Mouse (Mus musculus) granulocyte monocyte progenitor cell, adult 5-6 weeks (primary cell): Measurements from ENCODE around the gene Arhgef12. TPM values are rescaled to one million over a fixed set of nuclear protein-coding genes. Genes with fewer than 3 reads are reported as not detected.
"Not testable (repeated sequence)": the region's sequence is repeated elsewhere in the genome, so short reads cannot be mapped to it uniquely, and the experiment has no call there.

ENCODE experiments used
- ATAC-seq: replicated peaks from 2 replicates; pipeline ENCODE4 v1.8.0; 2016; ENCODE audit warnings: mild to moderate bottlenecking, moderate TSS enrichment, inconsistent platforms; ENCODE audit not compliant: poor library complexity, severe bottlenecking
- total RNA-seq, 2 experiments: library from RNA; stranded (forward) in 1 of 2; stranded (reverse) in 1 of 2; fragments of 200-712, 200-1000 nt in 1 of 2; fragments of >200 nt in 1 of 2; fragmentation: Nextera tagmentation in 1 of 2; gene quantifications; 2 replicates each; pipeline ENCODE4 v1.2.3; 2014 to 2017

Gene Arhgef12
- total RNA-seq (2014; fragmentation: Nextera tagmentation) (0.06 and 0.28 TPM in 2 replicates), total RNA-seq (2017) (0.39 and 0.62 TPM in 2 replicates)

DNA sequence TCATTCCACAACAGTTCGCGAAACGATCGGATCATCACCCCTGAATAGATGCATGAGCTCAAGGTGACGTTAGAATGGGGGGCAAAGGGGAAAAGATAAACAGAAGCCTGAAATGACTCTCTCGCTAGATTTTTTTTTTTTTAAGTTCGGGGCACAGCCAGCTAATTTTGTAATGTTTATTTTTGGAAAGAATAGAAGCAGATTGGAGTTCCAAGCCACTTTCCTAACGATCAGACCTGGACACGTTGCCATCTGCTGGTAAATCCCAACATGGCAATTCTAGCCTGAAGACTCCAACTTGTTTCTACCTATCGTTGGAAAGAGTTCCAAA, at the start of gene Arhgef12:
Gene Arhgef12, minus strand, starts transcription at position 53 of the 331 bp plus-strand sequence.
- ATAC-seq, result no peak

DNA sequence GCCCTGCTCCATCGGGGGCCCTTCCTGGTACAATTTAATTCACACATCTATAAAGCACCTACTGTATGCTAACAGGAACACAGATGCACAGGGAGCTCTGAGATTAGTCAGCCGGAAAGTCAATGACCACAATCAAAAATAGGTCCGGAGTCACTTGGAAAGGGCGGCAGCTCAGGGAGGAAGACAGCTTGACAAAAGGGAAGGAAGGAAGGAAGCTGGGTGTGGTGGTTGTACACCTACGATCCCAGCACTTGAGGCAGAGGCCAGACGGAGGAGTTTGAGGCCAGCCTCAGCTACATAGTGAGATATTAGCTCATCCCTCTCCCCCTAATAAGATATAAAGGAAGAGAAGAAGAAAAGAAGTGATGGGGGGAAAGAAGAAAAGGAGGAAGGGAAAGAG, 48.9 kb upstream of the Arhgef12 start:
- no peak for ATAC-seq

DNA sequence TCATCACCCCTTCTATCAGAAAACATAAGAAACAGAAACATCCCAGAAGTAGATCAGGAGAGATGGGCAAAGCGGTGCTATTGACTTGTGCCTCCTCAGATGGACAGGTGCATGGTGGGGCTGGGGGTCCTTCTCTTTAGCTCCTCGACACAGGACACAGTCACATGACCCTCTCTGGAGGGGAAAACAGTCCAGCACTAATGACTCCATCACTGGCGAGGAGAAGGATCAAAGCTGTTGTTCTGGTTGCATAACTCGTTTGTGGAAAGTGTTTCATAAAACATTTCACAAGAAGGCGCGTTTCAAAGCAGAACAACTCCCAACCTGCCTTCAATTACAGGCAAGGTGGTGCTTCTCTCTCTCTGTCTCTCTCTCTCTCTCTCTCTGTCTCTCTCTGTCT, 44.7 kb upstream of the Arhgef12 start:
- no peak for ATAC-seq

DNA sequence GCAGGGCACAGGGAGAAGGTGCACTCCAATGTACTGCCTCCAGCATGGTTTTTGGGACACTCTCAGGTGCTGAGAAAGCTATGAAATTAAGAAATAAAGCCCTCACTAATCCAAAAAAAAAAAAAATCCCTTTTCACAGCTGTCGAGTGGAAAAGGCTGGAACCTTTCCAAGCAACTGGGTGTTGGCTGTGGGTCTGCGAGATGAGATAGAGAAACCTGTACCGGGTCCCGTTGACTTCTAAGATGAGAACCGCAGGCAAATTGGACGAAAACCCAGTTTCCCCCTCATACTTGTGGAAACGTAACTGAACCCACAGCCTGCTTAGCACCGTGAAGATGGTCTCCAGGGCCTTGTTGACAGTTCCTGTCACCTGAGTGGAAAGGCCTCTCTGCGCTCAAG, 43.9 kb upstream of the Arhgef12 start:
- ATAC-seq, result no peak

DNA sequence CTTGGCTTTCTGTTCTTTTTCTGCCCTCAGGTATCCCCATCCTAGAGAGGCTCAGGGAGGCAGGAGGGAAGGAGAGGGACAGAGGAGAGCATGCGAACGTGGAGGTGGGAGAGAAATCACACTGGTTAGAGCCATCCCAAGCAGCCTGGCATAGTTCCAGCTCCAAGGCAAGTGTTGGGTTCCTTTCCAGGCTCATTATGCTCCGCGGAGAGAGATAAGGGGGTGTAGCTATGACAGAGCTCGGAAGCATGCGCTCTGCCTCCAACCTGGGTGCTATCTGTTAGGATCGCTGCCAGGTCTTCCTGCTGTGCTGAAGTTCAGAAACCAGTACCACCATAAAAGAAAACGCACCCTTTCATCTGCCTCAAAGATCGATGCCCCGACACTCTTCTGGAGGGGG, 43.0 kb upstream of the Arhgef12 start:
- ATAC-seq, result no peak

DNA sequence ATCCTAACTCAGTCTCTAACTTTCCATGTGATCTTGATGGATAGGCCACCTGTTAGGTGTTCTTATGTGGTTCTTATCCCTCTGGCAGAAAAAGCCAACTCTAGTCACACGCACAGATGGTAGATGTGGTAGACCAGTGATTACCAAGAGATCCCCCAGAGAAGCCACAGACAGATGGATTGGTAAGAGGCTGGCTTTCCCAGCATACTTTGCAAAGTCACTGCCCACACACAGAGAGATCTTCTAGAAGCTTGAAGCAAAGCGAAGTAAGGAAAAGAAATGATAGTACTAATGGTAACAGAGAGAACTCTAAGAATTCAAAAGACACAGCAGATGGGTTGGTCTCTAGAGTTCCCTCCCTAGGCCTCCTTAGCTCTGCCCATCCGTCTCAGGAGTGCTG, 42.5 kb upstream of the Arhgef12 start:
- ATAC-seq, result no peak

DNA sequence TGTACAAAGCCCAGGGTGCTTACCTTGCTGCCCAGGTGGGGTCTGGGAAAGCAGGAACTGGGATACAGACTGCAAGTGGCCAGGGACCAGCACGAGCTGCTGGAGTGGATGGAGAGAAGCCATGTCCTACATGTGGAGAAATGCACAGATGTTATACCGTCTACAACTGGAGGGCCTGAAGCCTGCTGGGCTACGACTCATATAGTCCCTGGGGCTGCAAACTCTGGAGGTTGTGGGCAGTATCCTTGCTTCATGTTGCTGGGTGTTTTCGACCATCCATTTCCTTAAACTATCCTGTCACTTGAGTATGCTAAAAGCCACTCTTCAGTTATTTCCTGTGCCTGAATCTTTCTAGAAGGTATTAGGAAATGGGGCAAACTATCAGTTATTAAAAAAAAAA, 38.2 kb upstream of the Arhgef12 start:
- ATAC-seq, result no peak

DNA sequence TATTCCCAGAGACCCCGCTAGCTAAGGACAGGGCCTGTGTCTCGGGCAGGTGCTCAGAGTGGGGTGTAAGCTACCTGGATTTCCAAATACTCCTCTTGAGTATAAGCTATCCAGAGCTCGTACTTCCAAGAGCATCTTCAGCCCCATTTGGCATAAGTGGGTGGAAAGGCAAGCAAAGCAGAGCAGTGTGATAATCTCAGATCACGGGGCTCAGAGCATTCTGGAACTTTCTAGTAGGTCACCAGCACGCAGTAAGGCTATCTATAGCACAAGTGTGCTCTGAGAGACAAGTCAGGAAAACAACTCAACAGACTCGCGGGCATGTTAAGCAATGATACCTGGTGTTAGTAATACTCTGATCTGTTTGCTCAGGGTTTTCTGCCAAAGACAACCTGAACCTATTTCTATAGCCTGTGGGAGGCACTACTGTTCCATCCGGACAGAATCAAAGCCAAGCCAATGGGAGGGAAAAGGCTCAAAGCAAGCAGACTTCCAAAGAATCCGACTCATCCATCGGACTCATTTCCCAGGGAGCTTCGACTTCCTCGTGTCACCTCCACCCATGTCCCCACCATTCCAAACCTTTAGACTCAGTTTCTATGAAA, 37.3 kb upstream of the Arhgef12 start:
- ATAC-seq, result no peak

DNA sequence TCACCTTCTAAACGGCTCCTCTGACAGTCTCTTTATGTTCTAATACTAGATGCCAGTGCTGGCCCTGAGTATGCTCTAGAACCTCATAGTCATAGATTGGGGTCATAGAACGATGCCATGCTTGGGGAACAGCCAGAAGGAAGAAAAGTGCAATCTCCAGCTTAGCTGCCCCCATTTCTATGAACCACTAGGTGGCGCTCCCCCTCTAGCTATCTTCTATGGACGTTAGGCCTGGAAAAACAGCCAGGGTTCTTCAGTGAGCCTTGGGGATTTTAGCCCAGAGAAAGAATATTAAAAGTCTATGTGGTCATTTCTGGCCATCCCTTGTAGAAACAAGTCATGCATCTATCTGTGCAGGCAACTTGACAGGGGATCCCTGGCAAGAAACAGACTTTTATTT, 34.8 kb upstream of the Arhgef12 start:
- no peak; the same call in 1 of the 2 replicates for ATAC-seq

DNA sequence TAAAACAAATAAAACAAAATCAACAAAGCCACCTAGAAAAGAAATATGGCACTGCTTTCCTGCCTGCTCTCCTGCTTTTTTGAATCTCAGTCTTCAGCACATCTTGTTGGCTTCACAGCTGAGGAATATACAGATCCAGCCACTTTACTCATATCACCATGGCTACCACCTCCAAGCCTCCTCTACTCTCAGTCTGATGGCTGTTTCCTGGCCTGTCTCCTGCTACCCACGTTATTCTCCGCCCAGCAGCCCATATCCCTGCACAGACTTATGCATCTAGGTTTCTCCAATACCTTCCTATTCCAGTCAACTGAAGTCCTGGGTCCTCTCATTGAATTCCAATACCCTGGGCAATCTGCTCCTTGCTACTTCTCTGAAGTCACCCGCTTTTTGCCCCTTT, 26.5 kb upstream of the Arhgef12 start:
- no peak for ATAC-seq

DNA sequence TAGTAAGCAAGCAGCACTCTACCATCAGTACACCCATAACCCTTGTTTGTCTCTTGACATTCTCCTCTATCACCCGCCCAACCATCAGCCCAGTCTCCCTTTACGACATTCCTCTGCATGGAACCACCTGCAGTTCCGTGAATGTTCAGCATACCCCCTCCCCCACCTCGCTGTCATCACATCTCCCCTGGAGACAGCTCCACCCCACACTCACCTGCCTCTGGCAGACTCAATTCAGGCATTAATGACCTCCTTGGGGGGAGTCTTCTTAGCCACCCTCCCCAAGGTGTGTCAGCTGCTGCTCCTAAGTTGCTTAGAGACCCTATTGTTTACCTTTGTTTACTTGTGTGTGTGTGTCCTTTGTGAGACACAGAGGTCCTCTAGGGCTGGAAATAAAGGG, 25.3 kb upstream of the Arhgef12 start:
- ATAC-seq, result no peak

DNA sequence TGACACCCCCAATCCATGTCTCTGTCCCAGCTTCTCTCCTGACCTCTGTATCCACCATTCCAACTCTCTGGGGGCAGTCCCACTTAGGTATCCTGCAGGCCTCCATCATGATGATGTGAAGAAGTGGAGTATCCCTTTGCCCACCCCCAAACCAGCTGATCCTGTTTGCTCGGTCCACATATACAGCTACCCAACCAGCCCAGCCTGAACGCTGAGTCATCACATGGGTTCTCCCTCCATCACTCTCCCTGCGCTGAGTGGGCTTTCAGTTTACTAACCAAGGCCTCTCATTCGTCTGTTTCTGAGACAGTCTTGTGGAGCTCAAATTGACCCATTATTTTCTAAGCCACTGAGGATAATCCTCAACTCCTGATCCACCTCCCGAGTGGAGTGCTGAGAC, 24.9 kb upstream of the Arhgef12 start:
- ATAC-seq, result no peak

DNA sequence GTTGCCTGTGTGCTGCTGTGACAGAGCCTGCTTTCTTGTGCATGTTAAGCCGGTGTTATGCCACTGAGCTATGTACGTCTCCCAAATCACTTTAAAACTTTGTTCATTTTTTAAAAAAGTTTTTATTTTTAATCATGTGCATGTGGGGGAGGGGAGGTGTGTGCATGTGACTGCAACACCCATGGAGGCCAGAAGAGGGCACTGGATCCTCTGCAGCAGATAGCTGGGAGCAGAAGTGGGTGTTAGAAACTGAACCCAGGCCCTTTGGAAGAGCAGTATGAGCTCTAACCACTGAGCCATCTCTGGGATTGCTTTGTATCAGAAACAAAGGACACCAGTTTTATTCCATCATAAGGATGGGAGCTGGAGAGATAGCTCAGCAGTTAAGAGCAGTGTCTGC, 23.6 kb upstream of the Arhgef12 start:
- ATAC-seq, result no peak

DNA sequence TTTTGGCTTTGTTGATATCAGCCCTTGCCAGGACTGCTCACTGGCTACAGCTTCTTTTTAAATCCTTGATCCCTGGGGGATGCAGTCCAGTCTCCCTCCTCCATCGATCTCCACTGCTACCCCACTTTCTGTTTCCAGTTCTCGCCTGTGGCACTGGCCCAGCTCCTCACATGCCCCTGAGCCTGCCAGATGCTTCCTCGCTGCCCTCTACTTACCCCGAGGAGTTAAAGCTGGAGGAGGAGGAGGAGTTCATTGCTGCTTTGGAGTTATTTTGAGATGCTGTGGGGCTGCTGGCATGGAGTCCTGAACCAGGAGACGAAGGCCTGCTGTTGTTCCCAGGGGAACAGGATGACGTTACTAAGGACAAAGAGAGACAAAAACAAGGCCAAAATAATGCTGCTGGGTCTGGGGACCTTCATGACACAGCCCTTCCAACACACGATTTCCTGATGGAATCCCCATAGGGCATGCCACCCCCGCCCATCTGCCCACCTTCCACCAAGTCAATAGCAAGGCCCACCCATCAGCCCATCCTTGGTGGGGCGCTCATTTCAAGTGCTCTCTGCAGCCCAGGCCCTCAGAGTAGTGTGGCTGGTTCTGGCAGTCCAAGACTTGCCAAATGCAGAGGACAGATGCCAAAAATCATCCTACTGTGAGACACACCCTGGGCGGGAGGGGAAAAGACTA, 20.2 kb upstream of the Arhgef12 start:
- no peak for ATAC-seq

DNA sequence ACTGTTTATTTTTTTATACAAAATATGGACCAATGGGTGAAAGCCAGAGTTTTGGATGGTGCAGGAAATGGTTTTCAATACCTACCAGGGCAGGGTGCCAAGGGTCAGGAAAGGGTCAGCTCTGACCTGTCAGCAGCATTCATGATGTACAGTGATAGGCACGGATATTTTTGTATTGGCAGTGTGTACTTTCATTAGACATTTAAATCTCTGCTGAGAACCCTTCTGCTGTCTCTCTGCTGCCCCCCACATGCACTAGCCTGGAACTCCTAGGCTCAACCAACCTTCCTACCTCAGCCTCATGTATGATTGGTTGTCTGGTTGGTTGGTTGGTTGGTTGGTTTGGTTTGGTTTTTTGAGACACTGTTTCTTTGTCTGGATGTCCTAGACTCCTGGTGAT, 15.3 kb upstream of the Arhgef12 start:
- ATAC-seq, result no peak

DNA sequence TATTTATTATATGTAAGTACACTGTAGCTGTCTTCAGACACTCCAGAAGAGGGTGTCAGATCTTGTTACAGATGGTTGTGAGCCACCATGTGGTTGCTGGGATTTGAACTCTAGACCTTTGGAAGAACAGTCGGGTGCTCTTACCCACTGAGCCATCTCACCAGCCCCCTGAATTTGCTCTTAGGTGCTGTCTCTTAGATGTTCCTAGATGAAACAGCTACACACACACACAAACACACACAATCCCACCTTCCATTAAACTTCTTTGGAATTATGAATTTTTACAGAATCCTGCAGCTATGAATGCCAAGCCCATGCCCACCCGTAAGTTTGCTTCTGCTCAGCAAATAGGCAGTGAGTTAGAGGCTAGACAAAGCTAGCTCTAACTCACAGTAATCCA, 14.9 kb upstream of the Arhgef12 start:
- not testable (repeated sequence) for ATAC-seq

DNA sequence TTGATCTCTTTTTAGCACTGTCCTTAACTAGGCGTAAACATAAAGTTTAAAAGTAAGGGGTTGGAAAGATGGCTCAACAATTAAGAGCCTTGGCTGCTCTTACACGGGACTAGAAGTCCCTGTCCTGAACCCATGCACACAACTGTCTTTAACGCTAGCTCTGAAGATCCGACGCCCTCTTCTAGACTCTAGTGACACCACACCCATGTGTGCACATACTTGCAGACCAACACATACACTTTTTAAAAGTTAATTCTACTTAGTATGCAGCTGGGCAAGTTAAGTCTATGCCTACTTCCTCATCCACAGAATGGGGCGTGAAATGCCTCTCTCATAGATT, 9.9 kb upstream of the Arhgef12 start:
- ATAC-seq, result no peak

DNA sequence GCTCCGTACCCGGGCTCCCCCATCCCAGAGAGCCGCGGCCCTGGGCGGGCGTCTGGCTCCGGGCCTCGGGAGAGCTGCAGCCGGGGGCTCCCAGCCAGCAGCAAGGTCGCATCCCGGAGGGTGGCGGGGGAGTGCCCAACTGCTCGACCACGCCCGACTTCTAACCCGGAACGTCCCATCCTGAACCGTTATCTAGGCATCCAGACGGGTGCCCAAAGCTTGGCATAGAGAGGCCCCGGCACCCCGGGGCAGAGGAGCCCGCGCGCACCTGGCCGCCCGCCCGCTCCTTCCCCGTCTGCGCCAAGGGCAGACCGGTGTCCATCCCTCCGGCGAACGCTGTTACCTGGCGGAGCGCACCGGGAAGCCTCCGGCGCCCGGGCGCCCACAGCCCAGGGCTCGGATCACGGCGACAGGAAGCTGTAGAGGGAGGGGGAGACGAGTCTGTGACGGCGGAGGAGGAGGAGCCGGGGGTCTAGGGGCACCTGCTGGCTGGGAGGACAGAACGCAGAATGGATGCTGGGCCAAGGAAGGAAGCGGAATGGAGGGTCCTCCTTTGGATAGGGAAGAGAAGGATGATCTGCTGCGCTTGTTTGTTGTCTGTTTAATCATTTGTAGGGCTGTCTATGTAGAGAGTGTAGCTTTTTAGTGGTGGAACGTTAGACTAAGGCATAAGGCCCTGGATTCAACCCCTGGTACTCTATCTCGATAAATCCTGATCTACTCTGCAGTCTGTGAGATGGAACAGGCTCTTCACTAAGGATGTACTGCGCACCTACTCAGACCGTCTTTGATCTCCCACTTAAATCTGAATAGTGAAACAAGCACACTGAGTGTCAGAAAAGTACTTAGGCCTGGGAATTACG, 9.3 kb upstream of the Arhgef12 start, which contains the start of gene Tmem136:
Gene Tmem136, minus strand, starts transcription at position 437 of the 863 bp plus-strand sequence.
- no peak for ATAC-seq

DNA sequence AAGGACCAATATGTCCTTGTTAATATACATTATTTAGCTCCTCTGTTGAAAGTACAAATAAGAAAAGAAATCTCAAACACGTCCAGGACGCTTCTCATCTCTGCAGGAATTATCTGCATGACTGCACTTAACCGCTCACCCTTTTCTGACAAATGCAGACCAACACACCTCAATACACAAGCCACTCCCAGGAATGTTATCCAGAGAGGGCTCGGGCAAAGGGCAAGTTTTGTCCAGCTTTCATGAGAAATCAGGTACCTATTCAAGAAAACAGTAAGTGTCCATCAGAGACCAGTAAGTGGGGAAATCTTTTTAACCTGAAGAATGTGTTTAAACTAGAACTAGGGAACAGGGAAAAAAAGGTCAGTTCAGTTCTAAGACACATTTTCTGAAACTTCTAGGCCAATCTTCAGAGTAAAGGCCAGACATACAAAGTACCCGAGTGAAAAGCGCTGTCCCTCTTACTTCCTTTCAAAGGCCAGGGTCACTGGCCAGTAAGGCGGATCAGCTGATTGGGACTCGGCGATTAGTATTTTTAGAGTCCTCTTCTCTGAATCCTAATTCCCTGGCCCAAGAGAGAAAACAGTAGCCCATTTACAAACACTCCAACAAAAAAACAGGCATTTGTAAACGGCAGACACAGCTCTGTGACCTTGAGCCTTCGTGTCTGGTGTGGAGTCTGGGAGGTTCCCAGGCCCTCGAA, 8.5 kb upstream of the Arhgef12 start:
- ATAC-seq, result no peak

DNA sequence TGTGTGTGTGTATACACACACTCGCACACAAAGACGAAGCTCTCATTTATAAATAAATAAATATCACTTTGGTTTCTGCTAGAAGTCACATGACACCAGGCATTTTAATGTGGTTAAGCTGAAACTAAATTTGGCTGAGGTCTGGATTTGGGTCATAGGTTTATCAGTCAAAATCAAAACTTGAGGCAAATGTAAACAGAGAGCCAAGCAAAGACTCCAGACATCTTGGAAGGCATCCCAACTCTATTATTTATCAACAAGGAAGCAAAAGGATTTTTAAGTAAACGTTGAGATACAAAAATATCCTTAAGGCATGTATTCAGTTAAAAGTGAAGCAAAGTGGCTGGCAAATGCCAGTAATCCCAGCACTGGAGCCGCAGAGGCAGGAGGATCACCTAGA, 7.8 kb upstream of the Arhgef12 start:
- no peak for ATAC-seq
